ENCODE assay signal across 1 mouse cellular context in genomic region chr3:121290681-121291080, GRCm38 (mm10).
TF ChIP-seq lines count a peak whose summit lies in the region.

No protein-coding gene starts in this region.

TF ChIP-seq in MEL, 35 proteins besides CTCF, POLR2A, EP300 and RAD21 (continued from another document):
- TF ChIP-seq E2F4 (IDR thresholded peaks at IDR 0.05; ENCODE audit: borderline replicate concordance, low read depth, low read length) (no peak), NRF1 (IDR thresholded peaks at IDR 0.05; ENCODE audit: insufficient read depth, low read depth, low read length, poor library complexity, severe bottlenecking) (no peak), ZC3H11A (IDR thresholded peaks at IDR 0.05; ENCODE audit: low read depth, low read length) (no peak)
